Mouse (Mus musculus) forebrain, embryonic 11.5 days (tissue): ENCODE data around the gene Wapl. TPM values are rescaled to one million over a fixed set of nuclear protein-coding genes. Genes with fewer than 3 reads are reported as not detected.

Source experiments
- ATAC-seq: fragments of 200-750 bp; cut with Nextera tagmentation; replicated peaks from 2 replicates; pipeline ENCODE4 v1.8.0; 2017; ENCODE audit warnings: moderate TSS enrichment; ENCODE audit not compliant: low FRiP score
- DNase-seq: peaks from one replicate; pipeline ENCODE4 v3.0.0-alpha.2; 2017; ENCODE audit warnings: low spot score
- H3K27ac ChIP-seq: fragments of 300-500 bp; sonication (generic); 2 replicates; pipeline ENCODE4 v1.5.1; 2014; ENCODE audit warnings: low read depth, low read length
- H3K27me3 ChIP-seq: fragments of 300-500 bp; sonication (generic); 2 replicates; pipeline ENCODE4 v1.6.1; 2014; ENCODE audit warnings: mild to moderate bottlenecking, low read length, mixed read lengths; ENCODE audit not compliant: control insufficient read depth, insufficient read depth
- H3K36me3 ChIP-seq: fragments of 300-500 bp; sonication (generic); 2 replicates; pipeline ENCODE4 v1.6.1; 2014; ENCODE audit warnings: mild to moderate bottlenecking, low read length, moderate library complexity, mixed read lengths; ENCODE audit not compliant: control insufficient read depth, insufficient read depth
- H3K4me1 ChIP-seq: fragments of 300-500 bp; sonication (generic); replicated peaks from 2 replicates; pipeline ENCODE4 v1.6.1; 2014; ENCODE audit warnings: low read length, mixed read lengths; ENCODE audit not compliant: control insufficient read depth, insufficient read depth
- H3K4me2 ChIP-seq: fragments of 300-500 bp; sonication (generic); 2 replicates; pipeline ENCODE4 v1.6.1; 2014; ENCODE audit warnings: low read depth, mild to moderate bottlenecking, low read length, moderate library complexity, mixed read lengths; ENCODE audit not compliant: severe bottlenecking
- H3K4me3 ChIP-seq: fragments of 300-500 bp; sonication (generic); 2 replicates; pipeline ENCODE4 v1.5.1; 2014; ENCODE audit warnings: low read depth, low read length
- H3K9ac ChIP-seq: fragments of 300-500 bp; sonication (generic); 2 replicates; pipeline ENCODE4 v1.6.1; 2014; ENCODE audit warnings: low read length
- H3K9me3 ChIP-seq: fragments of 300-500 bp; sonication (generic); 2 replicates; pipeline ENCODE4 v1.6.1; 2016; ENCODE audit warnings: low read length, mixed read lengths; ENCODE audit not compliant: control insufficient read depth
- whole genome bisulfite sequencing: fragments of 180-500 bp; shearing (Covaris S2); extraction: QIAGEN DNeasy Blood & Tissue Kit; methylation state at CpG from one replicate; pipeline ENCODE4 v1.1.7; 2014; 5-methylcytosine and 5-hydroxymethylcytosine counted together
- polyA plus RNA-seq: library from polyadenylated mRNA; unstranded; fragments of >200 nt; fragmentation: Nextera tagmentation; extraction: Ambion mirVana; gene quantifications from 2 replicates; pipeline ENCODE4 v1.2.1, GENCODE M21; 2014

Gene Wapl
- polyA plus RNA-seq, 1 experiment from 2014 or later: 34.5 TPM

GRCm38 (mm10) chr14:34718150-34718549 is 44.4 kb downstream of the Wapl start:
- H3K4me1 ChIP-seq: no peaks in the 10 kb centered on the region
- ATAC-seq: no peak
- no peak overlapping the region for H3K4me2 ChIP-seq
- no peak overlapping the region for H3K9ac ChIP-seq
- H3K4me3 ChIP-seq: no peak overlapping the region
- no peak overlapping the region for H3K27ac ChIP-seq
- 96% methylated on average over 3 of the region's 3 CpGs for WGBS
- H3K9me3 ChIP-seq: no peaks in the 10 kb centered on the region
- DNase-seq: no peak
- H3K27me3 ChIP-seq: no peaks in the 10 kb centered on the region
- no peaks in the 10 kb centered on the region; the same call in 1 of the 2 replicates for H3K36me3 ChIP-seq

- Histone ChIP-seq H3K9ac (no peak overlapping the region), H3K4me1 (no peaks in the 10 kb centered on the region), H3K4me3 (no peak overlapping the region), H3K4me2 (no peak overlapping the region), H3K9me3 (no peaks in the 10 kb centered on the region), H3K27me3 (no peaks in the 10 kb centered on the region), H3K27ac (no peak overlapping the region), H3K36me3 (peaks cover 3% of the 10 kb centered on the region)
- WGBS: 90% methylated on average over 2 of the region's 2 CpGs
- no peak for DNase-seq
- no peak for ATAC-seq
Measured at GRCm38 (mm10) chr14:34727709-34728108, 54.0 kb downstream of the Wapl start.

- Histone ChIP-seq H3K4me2 (no peak overlapping the region), H3K4me1 (no peaks in the 10 kb centered on the region), H3K9me3 (no peaks in the 10 kb centered on the region), H3K4me3 (no peak overlapping the region), H3K27me3 (no peaks in the 10 kb centered on the region), H3K27ac (no peak overlapping the region), H3K9ac (no peak overlapping the region), H3K36me3 (peaks cover 3% of the 10 kb centered on the region)
- DNase-seq (no peak), ATAC-seq (no peak)
- 93% methylated on average over 5 of the region's 5 CpGs for WGBS
Measured at GRCm38 (mm10) chr14:34735405-34735804, 61.7 kb downstream of the Wapl start.

GRCm38 (mm10) chr14:34745401-34745800 is 71.7 kb downstream of the Wapl start:
- H3K4me3 ChIP-seq: no peak overlapping the region
- no peaks in the 10 kb centered on the region for H3K9me3 ChIP-seq
- DNase-seq (no peak), ATAC-seq (no peak)
- no peaks in the 10 kb centered on the region; the same call in 1 of the 2 replicates for H3K36me3 ChIP-seq
- H3K9ac ChIP-seq: no peak overlapping the region
- no peak overlapping the region for H3K4me2 ChIP-seq
- H3K4me1 ChIP-seq: no peaks in the 10 kb centered on the region
- 97% methylated on average over 1 of the region's 1 CpGs for WGBS
- H3K27ac ChIP-seq: no peak overlapping the region
- H3K27me3 ChIP-seq: no peaks in the 10 kb centered on the region

- Histone ChIP-seq H3K9ac (no peak overlapping the region), H3K36me3 (no peaks in the 10 kb centered on the region), H3K4me3 (no peak overlapping the region), H3K27ac (no peak overlapping the region), H3K4me1 (no peaks in the 10 kb centered on the region), H3K9me3 (no peaks in the 10 kb centered on the region), H3K4me2 (no peak overlapping the region), H3K27me3 (no peaks in the 10 kb centered on the region)
- 86% methylated on average over 3 of the region's 3 CpGs for WGBS
- ATAC-seq: no peak
- DNase-seq: no peak
Measured at GRCm38 (mm10) chr14:34755731-34756130, 82.0 kb downstream of the Wapl start.

- Histone ChIP-seq H3K4me2 (no peak overlapping the region), H3K36me3 (no peaks in the 10 kb centered on the region), H3K4me3 (no peak overlapping the region), H3K27ac (no peak overlapping the region), H3K9ac (no peak overlapping the region), H3K4me1 (no peaks in the 10 kb centered on the region), H3K27me3 (no peaks in the 10 kb centered on the region), H3K9me3 (no peaks in the 10 kb centered on the region)
- WGBS: 86% methylated on average over 2 of the region's 2 CpGs
- no peak for DNase-seq
- ATAC-seq: no peak
Measured at GRCm38 (mm10) chr14:34759938-34760337, 86.2 kb downstream of the Wapl start.

GRCm38 (mm10) chr14:34761082-34761959 is 87.6 kb downstream of the Wapl start:
- Histone ChIP-seq H3K27me3 (no peaks in the 10 kb centered on the region), H3K27ac (no peak overlapping the region), H3K4me1 (no peaks in the 10 kb centered on the region), H3K4me2 (no peak overlapping the region), H3K36me3 (no peaks in the 10 kb centered on the region), H3K9ac (no peak overlapping the region), H3K4me3 (no peak overlapping the region), H3K9me3 (no peaks in the 10 kb centered on the region)
- WGBS: 95% methylated on average over 9 of the region's 9 CpGs
- no peak for DNase-seq
- ATAC-seq: no peak

GRCm38 (mm10) chr14:34762682-34763081 is 89.0 kb downstream of the Wapl start:
- no peak overlapping the region for H3K4me2 ChIP-seq
- H3K36me3 ChIP-seq: no peaks in the 10 kb centered on the region
- 45% methylated on average over 10 of the region's 10 CpGs for WGBS

More at GRCm38 (mm10) chr14:34762682-34763081, 89.0 kb downstream of the Wapl start:
- H3K4me3 ChIP-seq: no peak overlapping the region
- no peak for DNase-seq
- no peaks in the 10 kb centered on the region for H3K9me3 ChIP-seq
- no peak overlapping the region for H3K27ac ChIP-seq
- H3K27me3 ChIP-seq: no peaks in the 10 kb centered on the region
- H3K9ac ChIP-seq: no peak overlapping the region
- ATAC-seq: no peak
- no peaks in the 10 kb centered on the region for H3K4me1 ChIP-seq
